Mouse (Mus musculus): ENCODE data around the gene Nav2.

Nav2 gene

DNA sequence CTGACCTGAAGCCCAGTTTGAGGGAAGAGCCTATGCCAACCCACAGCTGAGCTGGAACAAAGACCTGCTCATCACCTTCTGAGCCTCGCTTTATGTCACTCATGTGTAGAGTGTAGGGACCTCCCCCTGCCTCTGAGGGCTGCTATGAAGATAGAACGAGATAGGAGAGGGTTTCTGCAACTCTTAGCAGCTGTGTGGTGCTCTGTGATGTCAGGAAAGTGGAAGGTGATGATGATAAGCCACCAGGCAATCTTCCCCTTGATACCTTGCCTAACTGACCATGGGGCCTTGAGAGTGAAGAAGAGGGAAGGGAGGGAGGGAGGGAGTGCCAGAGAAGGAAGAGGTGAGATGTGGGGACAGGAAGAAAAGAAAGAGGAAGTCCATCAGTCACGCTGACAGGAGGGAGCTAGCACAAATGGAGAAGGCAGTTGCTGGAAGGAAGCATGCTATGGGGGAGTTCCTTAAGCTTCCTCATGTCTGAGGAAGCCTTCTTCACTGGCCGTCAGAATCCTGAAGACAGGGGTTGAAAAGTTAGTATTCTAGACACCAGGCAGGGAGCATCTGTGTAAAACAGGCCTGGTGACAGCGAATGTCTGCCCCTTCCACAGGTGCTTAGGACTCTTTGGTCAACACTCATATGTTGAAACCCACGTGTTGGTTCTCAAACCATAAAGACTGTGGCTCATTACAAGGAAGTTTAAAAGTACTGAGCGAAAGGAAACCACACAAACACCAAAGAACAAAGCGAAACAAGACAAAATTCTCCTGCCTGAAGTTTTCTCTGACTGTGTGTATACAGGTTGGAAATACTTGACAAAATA is at the start of gene Nav2:
Nav2 (plus strand) TSS at position 196 of the 821 bp plus-strand sequence.
- DNase-seq (ENCODE audit: low spot score in 2 of 2), result no peak

DNA sequence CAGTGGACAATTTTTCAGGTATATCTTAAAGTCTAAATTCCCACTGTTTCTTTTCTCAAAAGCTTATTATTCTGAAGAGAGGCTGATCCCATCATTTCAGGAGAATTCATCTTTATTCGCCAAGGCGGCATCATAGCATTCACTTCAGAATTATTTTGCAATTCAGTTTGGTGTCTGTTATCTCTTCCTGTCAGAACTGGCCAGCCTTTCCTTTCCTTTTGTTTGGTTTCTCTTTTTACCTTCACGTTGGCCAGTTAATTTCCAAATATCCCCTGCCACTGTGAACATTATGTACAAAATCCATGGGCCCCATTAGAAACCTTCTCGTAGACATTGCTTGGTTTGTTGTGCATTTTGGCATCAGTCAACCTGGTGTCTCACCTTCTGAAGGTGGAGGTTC is 49.2 kb upstream of the Nav2 start:
- no peak for DNase-seq (ENCODE audit: low spot score in 2 of 2)

DNA sequence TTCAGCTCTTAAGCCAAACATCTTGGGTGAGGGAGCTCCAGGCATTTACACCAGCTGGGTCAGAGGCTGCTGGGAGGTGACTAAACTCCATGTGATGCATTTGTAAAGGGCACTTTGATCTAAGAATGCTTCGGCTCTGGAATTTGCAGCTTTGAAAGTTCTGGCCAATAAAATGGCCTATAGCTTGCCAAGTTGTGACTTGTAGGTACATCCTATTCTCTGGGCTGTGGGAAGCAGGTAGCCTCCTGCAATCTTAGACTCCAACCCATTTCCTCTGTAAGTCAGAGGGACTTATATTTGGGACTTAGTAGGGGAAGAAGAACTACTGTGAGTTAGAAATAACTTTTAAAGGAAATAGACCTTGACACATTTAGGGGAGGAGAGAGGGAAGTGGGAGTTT is 47.6 kb upstream of the Nav2 start:
- no peak for DNase-seq (ENCODE audit: low spot score in 2 of 2)

DNA sequence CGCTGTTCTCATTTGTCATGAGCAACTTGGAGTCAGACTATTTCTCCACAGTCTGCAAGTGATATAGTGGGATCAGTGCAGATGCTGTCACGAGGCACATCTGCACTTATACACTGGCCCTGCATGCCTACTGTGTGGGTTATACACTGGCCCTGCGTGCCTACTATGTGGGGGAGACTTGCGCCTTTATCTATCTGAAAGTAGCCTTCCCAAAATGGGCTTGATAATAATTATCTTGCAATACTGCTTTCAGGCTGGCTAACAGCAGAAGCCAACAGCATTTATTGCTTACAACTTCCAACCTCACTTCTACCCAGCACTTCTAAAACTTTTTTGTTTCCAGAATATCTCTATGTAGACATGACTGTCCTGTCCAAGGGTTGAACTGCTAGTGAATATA is 46.7 kb upstream of the Nav2 start:
- no peak for DNase-seq (ENCODE audit: low spot score in 2 of 2)

DNA sequence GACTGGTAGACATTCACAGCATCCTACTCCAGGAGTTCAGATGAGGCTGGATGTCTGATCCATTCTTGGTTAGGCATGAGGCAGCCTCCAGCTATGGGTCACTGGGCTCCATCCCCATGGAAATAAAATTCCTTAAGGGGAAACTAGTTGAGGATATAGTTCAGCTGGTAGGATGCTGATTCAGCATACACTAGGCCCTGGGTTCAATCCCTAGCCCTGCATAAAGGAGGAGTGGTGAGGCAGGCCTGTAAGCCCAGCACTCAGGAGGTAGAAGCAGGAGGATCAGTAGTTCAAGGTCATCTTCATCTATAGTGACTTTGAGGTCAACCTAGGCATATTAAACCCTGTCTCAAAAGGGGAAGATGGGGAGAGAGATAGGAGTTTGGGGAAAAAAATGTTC is 44.3 kb upstream of the Nav2 start:
- no peak for DNase-seq (ENCODE audit: low spot score in 2 of 2)

DNA sequence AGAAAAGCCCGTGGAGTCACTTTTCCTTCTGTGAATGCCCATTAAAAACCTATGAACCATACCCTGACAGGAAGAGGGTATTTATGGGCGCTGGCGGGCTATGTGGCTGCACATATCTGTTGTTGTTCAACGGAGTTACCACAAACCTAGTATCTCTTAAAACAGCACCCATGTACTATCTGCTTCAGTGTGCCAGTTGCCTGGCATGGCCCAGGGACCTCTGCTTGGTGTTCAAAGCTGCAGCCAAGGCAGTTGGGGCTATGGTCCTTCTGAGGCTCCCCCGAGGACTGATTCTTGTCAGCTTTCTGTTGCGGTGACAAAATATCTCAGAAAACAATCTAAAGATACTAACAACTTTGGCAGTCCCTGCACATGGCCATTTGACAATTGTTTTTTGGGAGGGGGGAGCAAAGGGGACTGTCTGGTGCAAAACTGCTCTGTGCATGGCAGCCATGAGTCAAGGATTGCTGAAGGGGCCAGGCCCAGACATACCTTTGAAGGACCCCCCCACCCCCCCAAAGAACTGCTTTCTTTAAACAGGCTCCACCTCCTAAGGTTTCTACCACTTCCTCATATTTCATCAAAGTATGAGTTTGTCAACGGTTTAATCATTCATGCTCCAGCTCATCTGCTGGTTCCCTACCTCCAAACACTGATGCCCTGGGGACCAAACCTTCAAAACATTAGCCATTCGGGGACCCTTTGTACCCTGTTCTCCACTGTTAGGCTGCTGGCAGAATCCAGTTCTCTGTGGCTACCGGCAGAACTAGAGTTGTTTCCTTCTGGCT is 43.7 kb upstream of the Nav2 start:
- no peak for DNase-seq (ENCODE audit: low spot score in 2 of 2)

GRCm38 (mm10) chr7:48867576-48867975 is 40.9 kb upstream of the Nav2 start:
- DNase-seq (ENCODE audit: low spot score in 2 of 2), result no peak

DNA sequence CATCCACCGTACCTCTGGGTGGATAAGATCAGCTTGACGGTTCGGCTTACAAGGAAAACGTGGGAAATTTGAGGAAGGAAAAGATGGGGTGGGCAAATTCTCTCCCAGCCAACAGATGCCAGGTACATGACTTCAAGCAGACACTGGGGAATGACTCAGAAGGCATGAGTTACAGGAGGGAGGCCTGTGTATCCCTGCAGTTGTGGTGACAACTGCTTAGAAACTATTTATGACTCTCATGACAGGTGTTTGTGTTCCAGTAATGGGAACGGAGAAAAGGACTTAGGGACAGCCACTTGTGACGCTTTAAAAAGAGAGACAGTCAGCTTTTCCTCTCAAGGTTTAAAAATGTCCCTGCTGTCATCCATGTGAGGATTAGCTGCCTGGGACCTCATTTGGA is 38.4 kb upstream of the Nav2 start:
- no peak for DNase-seq (ENCODE audit: low spot score in 2 of 2)

- no peak for DNase-seq (ENCODE audit: low spot score in 2 of 2)
Measured at GRCm38 (mm10) chr7:48870579-48871180, 37.8 kb upstream of the Nav2 start.

GRCm38 (mm10) chr7:48871292-48871691 is 37.2 kb upstream of the Nav2 start:
- DNase-seq (ENCODE audit: low spot score in 2 of 2), result no peak

GRCm38 (mm10) chr7:48875096-48875495 is 33.4 kb upstream of the Nav2 start:
- no peak for DNase-seq (ENCODE audit: low spot score in 2 of 2)

GRCm38 (mm10) chr7:48876526-48876925 is 32.0 kb upstream of the Nav2 start:
- DNase-seq (ENCODE audit: low spot score in 2 of 2), result peak in 1 of 2 experiments; percentile 34

DNA sequence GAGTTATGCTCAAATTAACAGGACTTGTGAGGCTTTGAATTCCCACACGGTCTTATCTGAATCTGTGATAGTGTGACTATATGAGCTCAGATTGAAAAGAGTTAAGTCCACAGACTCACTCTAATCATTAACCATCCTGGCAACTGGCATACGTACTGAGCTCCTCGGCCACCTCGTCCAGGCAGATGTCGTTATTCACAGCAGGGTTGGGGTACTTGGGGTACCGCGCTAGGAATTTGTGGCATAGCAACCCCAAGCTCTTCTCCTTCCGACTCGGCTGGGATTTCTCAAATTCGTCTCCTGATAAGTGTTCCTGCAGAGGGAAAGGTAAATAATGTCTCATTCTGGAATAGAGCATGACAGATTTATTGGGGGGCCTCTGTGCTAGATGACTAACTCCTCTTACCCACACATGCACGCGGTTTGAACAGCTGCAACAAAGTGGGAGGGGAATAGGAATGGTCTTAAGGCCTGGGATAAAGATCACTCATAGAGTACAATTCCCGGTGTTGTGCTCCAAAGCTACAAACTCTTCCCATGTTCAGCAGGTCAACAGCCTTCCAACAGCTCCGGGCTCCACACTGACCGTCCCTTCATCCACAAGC is 30.6 kb upstream of the Nav2 start:
- no peak for DNase-seq (ENCODE audit: low spot score in 2 of 2)

GRCm38 (mm10) chr7:48879574-48879973 is 28.9 kb upstream of the Nav2 start:
- DNase-seq (ENCODE audit: low spot score in 2 of 2), result no peak

DNA sequence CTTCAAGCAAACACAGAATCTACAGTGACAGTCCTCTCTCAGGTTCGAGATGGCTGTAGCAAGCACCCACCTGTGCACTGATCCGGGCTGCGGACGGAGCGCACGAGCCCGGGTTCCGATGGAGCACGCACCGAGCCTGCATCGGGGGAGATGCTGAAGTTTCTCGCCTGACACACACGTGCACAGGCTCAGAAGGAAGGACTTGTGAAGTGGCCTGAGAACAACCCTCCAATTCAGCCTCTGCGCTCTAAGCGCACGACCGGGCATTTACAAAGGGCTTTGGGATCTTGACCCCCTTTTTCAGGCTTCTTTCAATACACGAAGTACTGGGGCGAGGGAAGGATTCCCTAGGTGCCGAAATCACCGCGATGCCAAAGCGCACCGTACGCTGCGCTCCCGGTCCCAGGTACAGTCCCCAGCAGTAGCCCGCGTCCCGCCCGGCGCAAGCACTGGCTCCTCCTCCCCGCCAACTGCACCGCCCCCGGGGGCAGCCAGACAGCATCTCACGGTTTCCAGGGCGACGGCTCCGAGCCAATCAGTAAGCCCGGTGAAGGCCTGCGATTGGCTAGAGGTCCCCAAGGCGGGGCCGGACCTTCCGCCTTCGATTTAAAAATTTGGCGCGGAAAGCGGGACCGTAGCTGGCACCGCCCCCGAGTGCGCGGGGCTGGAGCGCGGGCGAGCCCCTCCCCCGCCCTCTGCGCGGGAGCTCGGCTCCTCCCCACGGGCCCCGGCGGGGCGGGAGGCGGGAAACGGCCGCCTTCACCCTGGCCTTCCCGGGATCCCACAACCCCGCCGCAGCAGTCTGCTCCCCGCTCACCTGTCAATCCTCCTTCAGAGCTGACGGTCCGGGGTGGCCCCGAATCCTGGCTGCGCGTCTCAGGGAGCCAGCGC is 27.7 kb upstream of the Nav2 start:
- DNase-seq (ENCODE audit: low spot score in 2 of 2), result peak; percentile 94 to 96

GRCm38 (mm10) chr7:48881486-48881885 is 27.0 kb upstream of the Nav2 start, which contains the start of gene E2f8:
Gene E2f8, minus strand, starts transcription at chr7:48881596.
- no peak for DNase-seq (ENCODE audit: low spot score in 2 of 2)

GRCm38 (mm10) chr7:48881971-48882609 is 26.4 kb upstream of the Nav2 start:
- DNase-seq (ENCODE audit: low spot score in 2 of 2), result no peak

- DNase-seq (ENCODE audit: low spot score in 2 of 2), result no peak
Measured at GRCm38 (mm10) chr7:48883525-48884265, 24.8 kb upstream of the Nav2 start.

GRCm38 (mm10) chr7:48884266-48884611 is 24.3 kb upstream of the Nav2 start:
- no peak for DNase-seq (ENCODE audit: low spot score in 2 of 2)

DNA sequence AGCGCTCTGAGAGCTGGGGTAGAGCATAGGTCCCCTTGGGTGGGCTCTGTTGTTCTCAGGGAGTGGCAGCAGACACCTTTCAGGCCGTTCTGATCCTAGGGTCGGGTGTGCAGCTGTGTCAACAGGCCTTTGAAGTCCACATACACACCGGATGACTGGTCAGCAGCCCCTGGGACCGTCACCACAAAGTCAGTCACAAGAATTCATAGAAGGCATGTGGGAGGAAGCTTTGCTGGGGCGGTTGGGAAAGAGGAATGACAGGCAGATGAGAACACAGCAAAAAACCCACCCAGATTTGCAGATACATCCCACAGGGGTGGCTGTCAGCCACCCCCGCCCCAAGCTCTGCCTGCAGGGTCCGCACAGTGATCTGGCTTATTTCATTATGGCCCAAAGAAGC is 20.5 kb upstream of the Nav2 start:
- DNase-seq (ENCODE audit: low spot score in 2 of 2), result no peak

Data from right cerebral cortex, postnatal 36 days (tissue).